Mouse (Mus musculus) cerebellum, adult 2 months (tissue): ENCODE data around the gene Npb. TPM values are rescaled to one million over a fixed set of nuclear protein-coding genes. Genes with fewer than 3 reads are reported as not detected.

Source experiments
- DNase-seq, 2 experiments: peaks; one replicate each; pipeline ENCODE4 v3.0.0; 2021
- H3K27ac ChIP-seq: fragments of 200-500 bp; 2 replicates; pipeline ENCODE4 v1.5.1; 2012; ENCODE audit warnings: low read length, control low read depth, inconsistent platforms; ENCODE audit not compliant: insufficient read depth
- H3K27me3 ChIP-seq: fragments of 200-500 bp; 2 replicates; pipeline ENCODE4 v1.6.1; 2012; ENCODE audit warnings: inconsistent platforms, mild to moderate bottlenecking, low read length, moderate library complexity; ENCODE audit not compliant: control insufficient read depth, insufficient read depth
- H3K4me1 ChIP-seq: fragments of 200-500 bp; 2 replicates; pipeline ENCODE4 v1.6.1; 2011; ENCODE audit warnings: low read length; ENCODE audit not compliant: control insufficient read depth, insufficient read depth
- H3K4me3 ChIP-seq: fragments of 200-500 bp; replicated peaks from 2 replicates; pipeline ENCODE3; 2011; ENCODE audit warnings: mild to moderate bottlenecking, low read depth, low read length, control low read depth; ENCODE audit not compliant: insufficient read depth
- CTCF ChIP-seq: fragments of 200-500 bp; IDR thresholded peaks from 2 replicates; pipeline ENCODE4 v1.5.1; 2011; ENCODE audit warnings: low read depth, mild to moderate bottlenecking, control low read depth, low read length, moderate library complexity, borderline replicate concordance; ENCODE audit not compliant: insufficient read depth
- POLR2A ChIP-seq: fragments of 200-500 bp; IDR thresholded peaks from 2 replicates; pipeline ENCODE4 v1.6.1; 2011; ENCODE audit warnings: low read length, control low read depth, borderline replicate concordance; ENCODE audit not compliant: insufficient read depth
- WGBS: fragments of 180-500 bp; shearing (Covaris S2); methylation state at CpG from one replicate; pipeline ENCODE4 v1.1.7; 2018; 5-methylcytosine and 5-hydroxymethylcytosine counted together
- polyA plus RNA-seq: library from polyadenylated mRNA; depleted of rRNA; stranded (reverse); fragments of >200 nt; gene quantifications from 2 replicates; pipeline ENCODE4 v1.2.3, GENCODE M21; 2012

Npb gene
- polyA plus RNA-seq, 1 experiment, result 5.6 TPM

GRCm38 (mm10) chr11:120577211-120578023 is 30.9 kb upstream of the Npb start:
- H3K27me3 ChIP-seq, result no peaks in the 10 kb centered on the region
- H3K27ac ChIP-seq, result no peak overlapping the region
- DNase-seq, result peak in 1 of 2 experiments; percentile 36
- WGBS, result 71% methylated on average over 7 of the region's 7 CpGs
- H3K4me3 ChIP-seq, result no peak overlapping the region
- H3K4me1 ChIP-seq, result peaks cover 13% of the 10 kb centered on the region
- TF ChIP-seq CTCF (peak; percentile 23; the same call in 1 of the 2 replicates), POLR2A (no peak)

- TF ChIP-seq CTCF, result no peak
- no peak for TF ChIP-seq POLR2A
- WGBS, result 54% methylated on average over 10 of the region's 10 CpGs
- no peak for DNase-seq
- Histone ChIP-seq H3K27me3 (no peaks in the 10 kb centered on the region), H3K27ac (no peak overlapping the region), H3K4me3 (no peak overlapping the region), H3K4me1 (peaks cover 13% of the 10 kb centered on the region)
Observed at GRCm38 (mm10) chr11:120578024-120578693, 30.1 kb upstream of the Npb start.

GRCm38 (mm10) chr11:120578694-120579243 is 29.5 kb upstream of the Npb start:
- Histone ChIP-seq H3K4me3 (no peak overlapping the region), H3K4me1 (peaks cover 13% of the 10 kb centered on the region), H3K27me3 (no peaks in the 10 kb centered on the region), H3K27ac (no peak overlapping the region)
- no peak for TF ChIP-seq POLR2A
- no peak for TF ChIP-seq CTCF
- DNase-seq, result peak; percentile 29 to 30
- 85% methylated on average over 11 of the region's 11 CpGs for WGBS

GRCm38 (mm10) chr11:120579316-120580107 is 28.8 kb upstream of the Npb start:
- Histone ChIP-seq H3K27ac (0 out of 2 replicates have a peak overlapping the region, but pooled peaks have one; percentile 46), H3K4me1 (peaks cover 13% of the 10 kb centered on the region), H3K27me3 (no peaks in the 10 kb centered on the region), H3K4me3 (peak overlapping the region; percentile 73)
- WGBS, result 54% methylated on average over 15 of the region's 15 CpGs
- DNase-seq, result peak; percentile 69 to 83
- no peak for TF ChIP-seq POLR2A
- peak; percentile 82 for TF ChIP-seq CTCF

GRCm38 (mm10) chr11:120580190-120580589 is 28.1 kb upstream of the Npb start:
- TF ChIP-seq POLR2A (no peak), CTCF (no peak)
- Histone ChIP-seq H3K4me3 (peak overlapping the region; percentile 73), H3K4me1 (peaks cover 13% of the 10 kb centered on the region), H3K27me3 (no peaks in the 10 kb centered on the region), H3K27ac (peak overlapping the region; percentile 46; the same call in 1 of the 2 replicates)
- DNase-seq, result peak; percentile 30 to 41
- WGBS, result 18% methylated on average over 7 of the region's 7 CpGs

GRCm38 (mm10) chr11:120580871-120581331 is 27.4 kb upstream of the Npb start:
- no peaks in the 10 kb centered on the region for H3K27me3 ChIP-seq
- H3K27ac ChIP-seq, result peak overlapping the region; percentile 46; the same call in 1 of the 2 replicates
- peak overlapping the region; percentile 73 for H3K4me3 ChIP-seq
- peaks cover 13% of the 10 kb centered on the region for H3K4me1 ChIP-seq
- peak; percentile 52 to 55 for DNase-seq
- under 1% methylated on average over 33 of the region's 44 CpGs for WGBS
- TF ChIP-seq POLR2A, result no peak
- no peak for TF ChIP-seq CTCF

GRCm38 (mm10) chr11:120581490-120582267 is 26.6 kb upstream of the Npb start, which contains the start of gene Arhgdia:
Gene Arhgdia, minus strand, starts transcription at chr11:120581624.
- TF ChIP-seq CTCF, result peak; percentile 28; the same call in 1 of the 2 replicates
- TF ChIP-seq POLR2A, result peak; percentile 86
- WGBS, result 3% methylated on average over 73 of the region's 75 CpGs

More at GRCm38 (mm10) chr11:120581490-120582267, 26.6 kb upstream of the Npb start, which contains the start of gene Arhgdia:
- Histone ChIP-seq H3K4me1 (peaks cover 13% of the 10 kb centered on the region), H3K4me3 (peak within 1 kb of the TSS; percentile 73), H3K27ac (peak within 1 kb of the TSS; percentile 88), H3K27me3 (no peaks in the 10 kb centered on the region)
- peak; percentile 89 to 91 for DNase-seq
